Mouse (Mus musculus) kidney, embryonic 15.5 days (tissue): ENCODE data around the gene Mpp3. TPM values are rescaled to one million over a fixed set of nuclear protein-coding genes. Genes with fewer than 3 reads are reported as not detected.

Source experiments
- ATAC-seq: fragments of 200-750 bp; cut with Nextera tagmentation; replicated peaks from 2 replicates; pipeline ENCODE4 v1.8.0; 2017; ENCODE audit warnings: moderate TSS enrichment; ENCODE audit not compliant: low FRiP score
- H3K27ac ChIP-seq: fragments of 300-500 bp; sonication (generic); 2 replicates; pipeline ENCODE4 v1.5.1; 2015; ENCODE audit warnings: mild to moderate bottlenecking, inconsistent platforms
- H3K27me3 ChIP-seq: fragments of 300-500 bp; sonication (generic); 2 replicates; pipeline ENCODE4 v1.6.1; 2015; ENCODE audit warnings: inconsistent platforms
- H3K36me3 ChIP-seq: fragments of 300-500 bp; sonication (generic); 2 replicates; pipeline ENCODE4 v1.6.1; 2015; ENCODE audit warnings: inconsistent platforms
- H3K4me1 ChIP-seq: fragments of 300-500 bp; sonication (generic); 2 replicates; pipeline ENCODE4 v1.6.1; 2015; ENCODE audit warnings: inconsistent platforms
- H3K4me2 ChIP-seq: fragments of 300-500 bp; sonication (generic); 2 replicates; pipeline ENCODE4 v1.6.1; 2015; ENCODE audit warnings: moderate library complexity, mild to moderate bottlenecking, inconsistent platforms
- H3K4me3 ChIP-seq: fragments of 300-500 bp; sonication (generic); replicated peaks from 2 replicates; pipeline ENCODE4 v1.5.1; 2015; ENCODE audit warnings: mild to moderate bottlenecking, inconsistent platforms
- H3K9ac ChIP-seq: fragments of 300-500 bp; sonication (generic); 2 replicates; pipeline ENCODE4 v1.6.1; 2015; ENCODE audit warnings: mild to moderate bottlenecking, inconsistent platforms
- H3K9me3 ChIP-seq: fragments of 300-500 bp; sonication (generic); replicated peaks from 2 replicates; pipeline ENCODE4 v1.6.1; 2016; ENCODE audit warnings: inconsistent platforms
- WGBS: fragments of 180-500 bp; shearing (Covaris S2); methylation state at CpG from one replicate; pipeline ENCODE4 v1.1.7; 2015; ENCODE audit warnings: mixed read lengths; 5-methylcytosine and 5-hydroxymethylcytosine counted together
- polyA plus RNA-seq: library from polyadenylated mRNA; unstranded; fragments of >200 nt; fragmentation: Nextera tagmentation; extraction: Ambion mirVana; gene quantifications from 2 replicates; pipeline ENCODE4 v1.2.1, GENCODE M21; 2015

Gene Mpp3
- polyA plus RNA-seq, result 7.8 and 11.0 TPM in 2 replicates

DNA sequence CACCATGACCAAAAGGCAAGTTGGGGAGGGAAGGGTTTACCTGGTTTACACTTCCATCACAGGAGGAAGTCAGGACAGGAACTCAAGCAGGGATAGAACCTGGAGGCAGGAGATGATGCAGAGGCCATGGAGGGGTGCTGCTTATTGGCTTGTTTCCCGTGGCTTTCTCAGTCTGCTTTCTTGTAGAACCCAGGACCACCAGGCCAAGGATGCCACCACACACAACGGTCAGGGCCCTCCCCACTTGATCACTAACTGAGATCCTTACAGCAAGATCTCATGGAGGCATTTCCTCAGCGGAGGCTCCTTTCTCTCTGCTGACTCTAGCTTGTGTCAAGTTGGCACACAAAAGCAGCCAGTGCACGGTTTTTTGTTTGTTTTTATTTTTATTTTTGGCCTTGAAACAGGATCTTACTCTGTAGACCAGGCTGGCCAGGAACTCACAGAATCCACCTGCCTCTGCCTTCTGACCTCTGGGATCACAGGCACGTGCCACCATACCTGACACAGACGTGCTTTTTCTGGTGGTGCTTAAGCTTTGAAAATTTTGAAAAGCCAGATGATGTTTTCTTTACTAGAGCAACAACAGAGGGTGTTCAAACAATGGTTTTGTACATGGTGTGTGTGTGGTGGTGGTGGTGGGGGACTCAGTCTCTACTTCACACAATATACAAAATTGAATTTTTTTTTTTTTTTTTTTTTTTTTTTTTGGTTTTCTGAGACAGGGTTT lies at the start of gene Mpp3:
TSS of gene Mpp3 (minus strand) at position 375 of the 730 bp plus-strand sequence.
- 70% methylated on average over 6 of the region's 6 CpGs for WGBS
- 0 out of 2 replicates have a peak within 1 kb of the TSS, but pooled peaks have one; percentile 53 for H3K9ac ChIP-seq
- ATAC-seq, result no peak
- peak within 1 kb of the TSS; percentile 66 for H3K4me3 ChIP-seq
- no peaks in the 10 kb centered on the region for H3K36me3 ChIP-seq
- peak within 1 kb of the TSS; percentile 88 for H3K27ac ChIP-seq
- H3K27me3 ChIP-seq, result peaks cover 56% of the 10 kb centered on the region
- H3K4me1 ChIP-seq, result peaks cover 38% of the 10 kb centered on the region
- H3K9me3 ChIP-seq, result no peaks in the 10 kb centered on the region
- peak within 1 kb of the TSS; percentile 94 for H3K4me2 ChIP-seq

DNA sequence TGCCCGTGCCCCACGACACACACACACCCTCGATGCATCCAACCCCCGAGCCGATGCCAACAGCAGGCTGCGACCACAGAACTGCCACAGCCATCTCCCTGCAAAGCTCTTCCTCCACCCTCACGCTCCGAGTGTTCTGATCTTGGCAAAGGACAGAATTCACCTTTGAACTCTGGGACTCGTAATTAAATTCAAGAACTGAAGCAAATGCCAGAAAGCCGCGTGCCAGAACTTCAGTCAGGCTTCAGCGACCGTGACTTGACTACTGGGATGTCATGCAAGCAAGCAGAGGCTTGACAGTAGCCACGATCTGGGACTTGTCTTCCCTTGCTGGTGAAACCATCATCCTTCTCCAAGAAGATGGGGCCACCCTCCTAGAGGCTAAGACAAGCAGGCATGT lies 45.5 kb upstream of the Mpp3 start:
- Histone ChIP-seq H3K27me3 (peaks cover 5% of the 10 kb centered on the region; the same call in 1 of the 2 replicates), H3K36me3 (peaks cover 16% of the 10 kb centered on the region; the same call in 1 of the 2 replicates), H3K9ac (no peak overlapping the region), H3K27ac (no peak overlapping the region), H3K4me3 (no peak overlapping the region), H3K4me2 (no peak overlapping the region), H3K4me1 (peaks cover 13% of the 10 kb centered on the region), H3K9me3 (no peaks in the 10 kb centered on the region)
- WGBS, result 60% methylated on average over 14 of the region's 14 CpGs
- no peak for ATAC-seq

DNA sequence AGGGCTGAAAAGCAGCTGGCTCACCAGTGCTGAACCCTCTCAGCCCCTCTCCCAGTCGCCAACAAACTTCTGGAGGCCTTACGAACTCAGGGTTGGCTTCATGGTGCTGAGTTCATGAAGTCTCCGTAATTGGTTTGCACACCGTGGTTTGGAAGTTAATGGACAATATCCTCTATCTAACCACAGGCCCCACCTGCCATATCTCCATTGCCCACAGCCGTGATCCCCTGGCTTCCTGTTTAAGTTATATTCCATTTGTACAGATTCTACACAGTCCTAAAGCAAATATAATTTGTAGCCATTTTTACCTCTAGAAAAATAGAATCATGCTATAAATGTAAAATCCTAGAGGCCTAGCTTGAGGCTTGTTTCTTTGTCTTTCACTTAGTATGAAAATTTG lies 44.5 kb upstream of the Mpp3 start:
- no peak overlapping the region for H3K27ac ChIP-seq
- WGBS, result 77% methylated on average over 5 of the region's 5 CpGs

GRCm38 (mm10) chr11:102070426-102070825 lies 42.2 kb upstream of the Mpp3 start:
- H3K27me3 ChIP-seq, result peaks cover 5% of the 10 kb centered on the region; the same call in 1 of the 2 replicates
- ATAC-seq, result no peak

More for the DNA sequence above, 44.5 kb upstream of the Mpp3 start:
- H3K9ac ChIP-seq, result no peak overlapping the region
- H3K4me1 ChIP-seq, result peaks cover 19% of the 10 kb centered on the region
- no peaks in the 10 kb centered on the region for H3K9me3 ChIP-seq
- peaks cover 9% of the 10 kb centered on the region; the same call in 1 of the 2 replicates for H3K36me3 ChIP-seq
- H3K4me2 ChIP-seq, result no peak overlapping the region
- no peak overlapping the region for H3K4me3 ChIP-seq
- ATAC-seq, result no peak
- H3K27me3 ChIP-seq, result peaks cover 5% of the 10 kb centered on the region; the same call in 1 of the 2 replicates

GRCm38 (mm10) chr11:102069633-102070032 lies 41.4 kb upstream of the Mpp3 start:
- ATAC-seq, result no peak
- WGBS, result 56% methylated on average over 11 of the region's 11 CpGs
- Histone ChIP-seq H3K4me1 (peaks cover 26% of the 10 kb centered on the region), H3K36me3 (no peaks in the 10 kb centered on the region), H3K4me3 (no peak overlapping the region), H3K9me3 (no peaks in the 10 kb centered on the region), H3K27me3 (peaks cover 5% of the 10 kb centered on the region; the same call in 1 of the 2 replicates), H3K4me2 (no peak overlapping the region), H3K27ac (no peak overlapping the region), H3K9ac (no peak overlapping the region)

More at GRCm38 (mm10) chr11:102070426-102070825, 42.2 kb upstream of the Mpp3 start:
- 5% methylated on average over 13 of the region's 13 CpGs for WGBS
- Histone ChIP-seq H3K27ac (no peak overlapping the region), H3K36me3 (no peaks in the 10 kb centered on the region), H3K9ac (no peak overlapping the region), H3K4me1 (peaks cover 26% of the 10 kb centered on the region), H3K9me3 (no peaks in the 10 kb centered on the region), H3K4me2 (peak overlapping the region; percentile 44), H3K4me3 (no peak overlapping the region)

DNA sequence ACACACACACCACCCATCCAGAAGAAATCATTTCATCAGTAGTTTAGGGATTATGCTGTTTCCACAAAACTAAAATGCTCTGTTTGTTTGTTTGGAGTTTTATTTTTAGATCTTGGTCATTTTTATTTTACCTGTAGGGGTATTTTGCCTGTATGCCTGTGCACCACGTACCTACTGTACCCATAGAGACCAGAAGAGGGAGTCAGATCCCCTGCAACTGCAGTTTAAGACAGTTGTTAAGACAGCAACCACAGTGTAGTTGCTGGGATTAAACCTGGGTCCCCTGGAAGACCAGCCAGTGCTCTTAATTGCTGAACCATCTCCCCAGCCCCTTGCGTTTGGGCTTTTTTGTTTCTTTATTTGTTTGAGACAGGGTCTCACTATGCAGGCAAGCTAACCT lies 40.7 kb upstream of the Mpp3 start:
- Histone ChIP-seq H3K9me3 (no peaks in the 10 kb centered on the region), H3K4me1 (peaks cover 26% of the 10 kb centered on the region), H3K36me3 (no peaks in the 10 kb centered on the region), H3K9ac (no peak overlapping the region), H3K4me2 (no peak overlapping the region), H3K27me3 (peaks cover 5% of the 10 kb centered on the region; the same call in 1 of the 2 replicates), H3K4me3 (no peak overlapping the region), H3K27ac (no peak overlapping the region)
- WGBS, result 53% methylated on average over 2 of the region's 2 CpGs
- no peak for ATAC-seq

- 69% methylated on average over 13 of the region's 13 CpGs for WGBS
- peaks cover 8% of the 10 kb centered on the region for H3K27me3 ChIP-seq
- H3K27ac ChIP-seq, result no peak overlapping the region
- ATAC-seq, result no peak
- peaks cover 26% of the 10 kb centered on the region; the same call in 1 of the 2 replicates for H3K36me3 ChIP-seq
- H3K4me2 ChIP-seq, result no peak overlapping the region
- H3K4me1 ChIP-seq, result peaks cover 17% of the 10 kb centered on the region
- no peaks in the 10 kb centered on the region for H3K9me3 ChIP-seq
- H3K9ac ChIP-seq, result no peak overlapping the region
- H3K4me3 ChIP-seq, result no peak overlapping the region
Observed at GRCm38 (mm10) chr11:102063076-102063475, 34.8 kb upstream of the Mpp3 start.

GRCm38 (mm10) chr11:102061941-102062473 lies 33.7 kb upstream of the Mpp3 start:
- ATAC-seq, result no peak
- H3K4me3 ChIP-seq, result no peak overlapping the region
- peak overlapping the region; percentile 92; the same call in 1 of the 2 replicates for H3K4me2 ChIP-seq
- H3K27me3 ChIP-seq, result peaks cover 8% of the 10 kb centered on the region
- 34% methylated on average over 16 of the region's 16 CpGs for WGBS
- H3K4me1 ChIP-seq, result peaks cover 9% of the 10 kb centered on the region
- H3K36me3 ChIP-seq, result peaks cover 26% of the 10 kb centered on the region; the same call in 1 of the 2 replicates
- no peaks in the 10 kb centered on the region for H3K9me3 ChIP-seq
- H3K27ac ChIP-seq, result no peak overlapping the region
- H3K9ac ChIP-seq, result no peak overlapping the region

GRCm38 (mm10) chr11:102061236-102061940 lies 33.1 kb upstream of the Mpp3 start:
- H3K27ac ChIP-seq, result no peak overlapping the region

GRCm38 (mm10) chr11:102053847-102054246 lies 25.6 kb upstream of the Mpp3 start:
- Histone ChIP-seq H3K27ac (no peak overlapping the region), H3K4me1 (peaks cover 35% of the 10 kb centered on the region), H3K4me3 (no peak overlapping the region), H3K9ac (no peak overlapping the region), H3K36me3 (0 out of 2 replicates have a peak, but pooled peaks cover 2% of the 10 kb centered on the region), H3K27me3 (no peaks in the 10 kb centered on the region), H3K4me2 (no peak overlapping the region), H3K9me3 (no peaks in the 10 kb centered on the region)
- no peak for ATAC-seq
- 28% methylated on average over 9 of the region's 9 CpGs for WGBS

More at GRCm38 (mm10) chr11:102061236-102061940, 33.1 kb upstream of the Mpp3 start:
- Histone ChIP-seq H3K27me3 (peaks cover 8% of the 10 kb centered on the region), H3K4me1 (peaks cover 9% of the 10 kb centered on the region), H3K4me3 (peak overlapping the region; percentile 45), H3K9me3 (no peaks in the 10 kb centered on the region), H3K36me3 (peaks cover 26% of the 10 kb centered on the region; the same call in 1 of the 2 replicates), H3K9ac (peak overlapping the region; percentile 39; the same call in 1 of the 2 replicates), H3K4me2 (peak overlapping the region; percentile 92)
- ATAC-seq, result peak; percentile 55; the same call in 1 of the 2 replicates
- WGBS, result 3% methylated on average over 23 of the region's 23 CpGs

DNA sequence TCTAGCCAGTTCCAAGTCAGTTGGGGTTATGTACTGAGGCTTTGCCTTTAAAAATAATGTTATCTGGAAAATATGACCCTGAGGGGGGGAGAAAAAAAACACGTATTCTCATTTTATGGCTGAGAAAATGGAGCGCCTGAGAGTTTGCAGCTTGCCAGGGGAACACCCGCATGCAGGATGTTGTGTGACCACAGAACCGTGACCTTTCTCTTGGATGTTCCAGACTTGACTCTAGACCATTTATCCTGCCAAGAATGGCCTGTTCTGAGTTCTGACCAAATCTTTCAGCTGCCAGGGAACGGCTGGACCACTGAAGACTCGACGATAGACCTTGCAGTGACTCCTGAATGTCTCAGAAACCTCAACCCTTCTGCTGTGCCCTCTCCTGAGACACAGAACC lies 24.9 kb upstream of the Mpp3 start:
- no peak overlapping the region for H3K4me3 ChIP-seq
- no peak overlapping the region for H3K27ac ChIP-seq
- no peak for ATAC-seq
- H3K9ac ChIP-seq, result no peak overlapping the region
- WGBS, result 33% methylated on average over 7 of the region's 7 CpGs
- H3K4me2 ChIP-seq, result no peak overlapping the region
- H3K9me3 ChIP-seq, result no peaks in the 10 kb centered on the region
- H3K4me1 ChIP-seq, result peaks cover 35% of the 10 kb centered on the region
- H3K36me3 ChIP-seq, result no peaks in the 10 kb centered on the region
- no peaks in the 10 kb centered on the region for H3K27me3 ChIP-seq
